Comparison of ENCODE assay signal across 8 mouse cellular contexts in the genomic region with DNA sequence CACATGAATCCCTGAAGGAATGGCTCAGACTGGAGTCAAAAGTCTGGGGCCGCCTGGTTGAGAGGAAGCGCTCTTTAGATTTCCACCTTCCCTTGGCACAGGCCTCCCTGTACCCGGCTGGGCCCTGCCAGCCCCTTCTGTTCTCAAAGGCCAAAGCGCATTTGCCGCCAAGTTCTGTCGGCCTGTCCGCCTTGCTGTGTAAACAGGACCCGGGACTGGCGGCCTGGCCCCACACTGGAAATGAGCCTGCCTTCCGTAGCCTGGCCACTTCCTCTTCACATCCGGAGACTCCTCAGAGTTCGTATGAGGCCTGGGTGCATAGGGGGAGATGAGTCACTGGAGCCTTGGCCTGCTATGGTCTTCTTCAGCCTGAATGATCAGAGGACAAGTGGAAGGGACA. TPM values are rescaled to one million over a fixed set of nuclear protein-coding genes. Genes with fewer than 3 reads are reported as not detected.
A peak's percentile ranks its signal among the peaks of the same experiment; 100 is the strongest.
DNase-seq lines count a peak whose midpoint lies in the region; ATAC-seq and TF ChIP-seq lines count a peak whose summit lies in the region.

No protein-coding gene starts in this region.

- no peak for TF ChIP-seq POLR2A in cerebellum, adult 2 months (IDR thresholded peaks at IDR 0.05; ENCODE audit: borderline replicate concordance, insufficient read depth, low read length)
- TF ChIP-seq POLR2A in lung, adult 2 months (IDR thresholded peaks at IDR 0.05; ENCODE audit: borderline replicate concordance, extremely low read depth, low read depth, low read length), result 0 out of 2 replicates have a peak, but pooled peaks have one; percentile 26

- no peak overlapping the region for H3K9ac ChIP-seq in intestine, embryonic 15.5 days

- 12% methylated on average over 12 of the region's 12 CpGs for WGBS in cerebellum, adult 2 months
- WGBS in intestine, embryonic 15.5 days, result 26% methylated on average over 12 of the region's 12 CpGs
- WGBS in lung, adult 2 months, result 27% methylated on average over 12 of the region's 12 CpGs

- TF ChIP-seq CTCF in cerebellum, adult 2 months (IDR thresholded peaks at IDR 0.05; ENCODE audit: borderline replicate concordance, insufficient read depth, low read depth, low read length), result no peak
- TF ChIP-seq CTCF in lung, adult 2 months (IDR thresholded peaks at IDR 0.05; ENCODE audit: insufficient read depth, low read length), result no peak

- H3K4me3 ChIP-seq in cerebellum, adult 2 months (replicated peaks; ENCODE audit: insufficient read depth, low read depth, low read length), result no peak overlapping the region
- H3K4me3 ChIP-seq in intestine, embryonic 15.5 days (replicated peaks), result no peak overlapping the region
- H3K4me3 ChIP-seq in lung, adult 2 months (replicated peaks; ENCODE audit: extremely low read depth, low read depth, low read length), result no peak overlapping the region

- H3K4me1 ChIP-seq in cerebellum, adult 2 months (ENCODE audit: control insufficient read depth, insufficient read depth, low read length), result 0 out of 2 replicates have a peak, but pooled peaks cover 2% of the 10 kb centered on the region
- H3K4me1 ChIP-seq in intestine, embryonic 15.5 days (replicated peaks), result peaks cover 45% of the 10 kb centered on the region
- H3K4me1 ChIP-seq in lung, adult 2 months (ENCODE audit: control insufficient read depth, insufficient read depth, low read length), result peaks cover 28% of the 10 kb centered on the region

- DNase-seq in cerebellum, adult 2 months, result peak; percentile 26 to 34
- no peak for DNase-seq in cerebellum, adult 9-10 months
- DNase-seq in urinary bladder, postnatal 14 days (ENCODE audit: low spot score), result peak; percentile 55
- DNase-seq in urinary bladder, postnatal 4 days (ENCODE audit: low spot score in 2 of 2), result no peak
- DNase-seq in lung, adult 2 months, result peak; percentile 51
- no peak for DNase-seq in T-cell, adult 2 months (ENCODE audit: low spot score)

- peak; percentile 22; the same call in 1 of the 2 replicates for ATAC-seq in intestine, embryonic 15.5 days
- no peak for ATAC-seq in erythroblast, adult 5-6 weeks (replicated peaks; ENCODE audit: low FRiP score, poor library complexity, severe bottlenecking)

- H3K9me3 ChIP-seq in intestine, embryonic 15.5 days, result no peaks in the 10 kb centered on the region

- H3K4me2 ChIP-seq in intestine, embryonic 15.5 days (replicated peaks), result 0 out of 2 replicates have a peak overlapping the region, but pooled peaks have one; percentile 4

- no peaks in the 10 kb centered on the region; the same call in 1 of the 2 replicates for H3K27me3 ChIP-seq in cerebellum, adult 2 months (ENCODE audit: control insufficient read depth, insufficient read depth, low read length)
- no peaks in the 10 kb centered on the region for H3K27me3 ChIP-seq in intestine, embryonic 15.5 days (replicated peaks)

- no peaks in the 10 kb centered on the region for H3K36me3 ChIP-seq in intestine, embryonic 15.5 days

- no peak overlapping the region for H3K27ac ChIP-seq in cerebellum, adult 2 months (ENCODE audit: insufficient read depth, low read length)
- peak overlapping the region; percentile 70 for H3K27ac ChIP-seq in intestine, embryonic 15.5 days

RNA-seq across cellular contexts. Expression of a gene that starts 27.9 kb away (rescaled TPM):
- 0.14 and 0.38 TPM in 2 replicates for polyA plus RNA-seq in cerebellum, adult 2 months (2012; rRNA removed)
- 0.13 and 0.15 TPM in 2 replicates for polyA plus RNA-seq in intestine, embryonic 15.5 days (2015; fragmentation: Nextera tagmentation; extraction: Ambion mirVana)
- polyA plus RNA-seq in lung, adult 2 months (2012; rRNA removed), result 2.9 TPM in 2 replicates
- not detected in 2 replicates for total RNA-seq in erythroblast, adult 5-6 weeks (2015; ENCODE audit: low replicate concordance)
- total RNA-seq in erythroblast, adult 5-6 weeks (2017; ENCODE audit: low replicate concordance), result not detected in 2 replicates

Comparison
In these comparisons a context has a peak if more than half of its experiments do, and no peak if none do; other contexts are left out.
1. DNase-seq: peak in cerebellum, adult 2 months (2 of 2), urinary bladder, postnatal 14 days (single experiment) and lung, adult 2 months (single experiment); none in cerebellum, adult 9-10 months (single experiment), urinary bladder, postnatal 4 days (0 of 2) and T-cell, adult 2 months (single experiment).